Mouse (Mus musculus): ENCODE data around the gene 2010315B03Rik. TPM values are rescaled to one million over a fixed set of nuclear protein-coding genes. Genes with fewer than 3 reads are reported as not detected.

Gene 2010315B03Rik
- total RNA-seq (2012; rRNA removed) (5.4 and 6.1 TPM in 2 replicates), total RNA-seq (2014; rRNA removed) (10.1 and 13.5 TPM in 2 replicates), polyA plus RNA-seq (2012; ENCODE audit: insufficient read length, low read depth) (3.7 and 4.6 TPM in 2 replicates)

DNA sequence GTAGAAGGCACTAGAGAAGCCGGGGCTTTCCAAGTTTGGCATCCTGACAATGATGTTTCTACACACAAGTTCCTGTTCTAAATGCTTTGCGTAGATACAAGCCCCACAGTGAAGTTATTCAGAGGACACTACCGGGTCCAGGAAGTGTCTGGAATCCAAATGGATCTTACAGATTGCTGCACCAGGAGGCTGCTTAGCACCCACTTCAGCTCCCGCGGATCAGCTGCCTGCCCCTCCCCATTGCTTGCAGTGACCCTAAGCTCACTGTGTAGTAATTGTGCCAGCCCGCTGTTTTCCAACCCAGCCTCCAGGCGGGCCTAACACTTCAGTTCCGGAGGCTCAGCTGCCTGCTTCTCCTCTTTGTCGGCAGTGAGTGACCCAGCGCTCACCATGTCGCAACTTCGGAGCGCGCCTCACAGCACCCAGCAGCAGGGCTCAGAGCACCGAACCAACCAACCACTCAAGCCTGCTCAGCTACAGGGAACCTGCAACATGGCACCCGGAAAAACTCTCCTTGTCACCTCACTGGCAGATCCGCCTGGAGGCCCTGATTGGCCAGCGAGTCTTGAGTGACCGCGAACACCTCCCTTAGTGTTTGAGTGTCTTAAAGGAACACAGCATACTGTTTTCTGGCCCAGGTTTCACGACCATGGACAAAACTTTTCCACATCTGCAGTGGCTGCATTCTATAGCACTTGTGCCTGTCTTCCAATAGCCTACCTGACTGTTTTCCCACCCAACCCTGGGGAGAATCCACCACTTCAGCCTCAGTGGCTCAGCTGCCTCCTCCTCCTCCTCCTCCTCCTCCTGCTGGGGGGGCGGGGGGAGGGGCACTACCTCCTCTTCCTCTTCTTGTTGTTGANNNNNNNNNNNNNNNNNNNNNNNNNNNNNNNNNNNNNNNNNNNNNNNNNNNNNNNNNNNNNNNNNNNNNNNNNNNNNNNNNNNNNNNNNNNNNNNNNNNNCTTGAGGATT is at the start of gene 2010315B03Rik:
TSS of gene 2010315B03Rik (minus strand) at position 526 of the 972 bp plus-strand sequence.
- H3K79me2 ChIP-seq (replicated peaks; ENCODE audit: control insufficient read depth, extremely low read depth, insufficient read depth, poor library complexity, severe bottlenecking) = peaks cover 6% of the 10 kb centered on the region; the same call in 1 of the 2 replicates
- peaks cover 0 to 9% of the 10 kb centered on the region in 2 experiments for H3K36me3 ChIP-seq (replicated peaks in 1 of 2; ENCODE audit: control insufficient read depth in 1 of 2, insufficient read depth in 1 of 2, low read length in 1 of 2)
- peak within 1 kb of the TSS; percentile 86 for H3K9ac ChIP-seq (ENCODE audit: insufficient read depth, low read depth)
- H3K27ac ChIP-seq (ENCODE audit: insufficient read depth, low read depth) = peak within 1 kb of the TSS; percentile 95
- dilution Hi-C loops (cut with MboI; ENCODE audit: extremely low pct_ligation_motif_present, extremely low pct_unique_long_range_greater_than_20kb, low sequenced_read_pairs) = no loop called here
- H3K27me3 ChIP-seq (replicated peaks) = no peaks in the 10 kb centered on the region
- DNase-seq (ENCODE audit: extremely low read depth) = peak; percentile 90
- in situ Hi-C loops (cut with MboI; ENCODE audit: low pct_ligation_motif_present, low pct_unique_long_range_greater_than_20kb, low sequenced_read_pairs) = no loop called here
- H3K4me1 ChIP-seq (ENCODE audit: control insufficient read depth in 1 of 2, insufficient read depth in 2 of 2) = peaks cover 0 to 19% of the 10 kb centered on the region in 2 experiments; a peak in 2 of 4 replicates
- peak within 1 kb of the TSS; percentile 83 to 93 (median 91) for H3K4me3 ChIP-seq (replicated peaks in 1 of 3; ENCODE audit: low read depth in 2 of 3, low read length in 2 of 3, poor library complexity in 1 of 3)
- H3K4me2 ChIP-seq (ENCODE audit: insufficient read depth, low read depth, poor library complexity, severe bottlenecking) = peak within 1 kb of the TSS; percentile 96
- no peaks in the 10 kb centered on the region for H3K9me3 ChIP-seq (replicated peaks; ENCODE audit: low read length)
- TF ChIP-seq ZMIZ1 (IDR thresholded peaks at IDR 0.05; ENCODE audit: low read depth, low read length) (peak; percentile 86; the same call in 1 of the 2 replicates), MEF2A (IDR thresholded peaks at IDR 0.05; ENCODE audit: borderline replicate concordance, low read depth, low read length) (0 out of 2 replicates have a peak, but pooled peaks have one; percentile 37), ZKSCAN1 (IDR thresholded peaks at IDR 0.05; ENCODE audit: borderline replicate concordance, low read depth, low read length) (no peak), ZC3H11A (IDR thresholded peaks at IDR 0.05; ENCODE audit: low read depth, low read length) (no peak), CHD2 (IDR thresholded peaks at IDR 0.05; ENCODE audit: low read length) (peak; percentile 69), POLR2AphosphoS2 (IDR thresholded peaks at IDR 0.05; ENCODE audit: low read depth, low read length) (peak; percentile 56; the same call in 1 of the 2 replicates), ELF1 (IDR thresholded peaks at IDR 0.05; ENCODE audit: low read depth, low read length) (peak; percentile 83), RAD21 (IDR thresholded peaks at IDR 0.05; ENCODE audit: low read depth, low read length) (no peak), BHLHE40 (IDR thresholded peaks at IDR 0.05; ENCODE audit: low read depth, low read length) (no peak), MYC (IDR thresholded peaks at IDR 0.05; ENCODE audit: low read depth, low read length) (no peak), RCOR1 (conservative IDR thresholded peaks at IDR 0.05; ENCODE audit: low read depth, low read length) (no peak), NELFE (IDR thresholded peaks at IDR 0.05; ENCODE audit: low read depth, low read length) (peak; percentile 84), USF1 (IDR thresholded peaks at IDR 0.05; ENCODE audit: low read depth, low read length) (no peak), MXI1 (IDR thresholded peaks at IDR 0.05; ENCODE audit: low read depth, low read length) (0 out of 2 replicates have a peak, but pooled peaks have one; percentile 65), MAZ (IDR thresholded peaks at IDR 0.05; ENCODE audit: low read depth, low read length) (peak; percentile 44; the same call in 1 of the 2 replicates), KAT2A (IDR thresholded peaks at IDR 0.05; ENCODE audit: insufficient replicate concordance, low read length) (no peak), HCFC1 (IDR thresholded peaks at IDR 0.05; ENCODE audit: low read depth, low read length) (peak; percentile 72), MAX (IDR thresholded peaks at IDR 0.05; ENCODE audit: low read length) (0 out of 2 replicates have a peak, but pooled peaks have one; percentile 39), ETS1 (conservative IDR thresholded peaks at IDR 0.05; ENCODE audit: low read depth, low read length) (no peak), JUN (IDR thresholded peaks at IDR 0.05; ENCODE audit: insufficient read depth, low read depth, low read length) (no peak), GABPA (IDR thresholded peaks at IDR 0.05; ENCODE audit: insufficient replicate concordance, low read depth, low read length) (no peak), MAFK (IDR thresholded peaks at IDR 0.05; ENCODE audit: insufficient replicate concordance, low read length) (no peak), USF2 (conservative IDR thresholded peaks at IDR 0.05; ENCODE audit: low read depth, low read length) (no peak), POLR2A (IDR thresholded peaks at IDR 0.05; ENCODE audit: low read depth, low read length) (peak; percentile 87), PAX5 (IDR thresholded peaks at IDR 0.05; ENCODE audit: low read length) (no peak), TCF12 (IDR thresholded peaks at IDR 0.05; ENCODE audit: low read depth, low read length) (peak; percentile 62; the same call in 1 of the 2 replicates), EP300 (IDR thresholded peaks at IDR 0.05; ENCODE audit: low read length) (no peak), CTCF (conservative IDR thresholded peaks at IDR 0.05 in 1 of 2, IDR thresholded peaks at IDR 0.05 in 1 of 2; ENCODE audit: low read depth in 2 of 2, low read length in 2 of 2) (no peak), IRF4 (IDR thresholded peaks at IDR 0.05; ENCODE audit: low read depth, low read length) (no peak; the same call in 1 of the 2 replicates), E2F4 (IDR thresholded peaks at IDR 0.05; ENCODE audit: insufficient replicate concordance, low read depth, low read length) (0 out of 2 replicates have a peak, but pooled peaks have one; percentile 17), JUND (conservative IDR thresholded peaks at IDR 0.05; ENCODE audit: low read depth, low read length) (no peak), SIN3A (IDR thresholded peaks at IDR 0.05; ENCODE audit: low read length) (peak; percentile 91), NRF1 (IDR thresholded peaks at IDR 0.05; ENCODE audit: low read depth, low read length) (no peak; the same call in 1 of the 2 replicates), CHD1 (IDR thresholded peaks at IDR 0.05; ENCODE audit: low read depth, low read length) (no peak), TBP (conservative IDR thresholded peaks at IDR 0.05; ENCODE audit: low read depth, low read length) (peak; percentile 75; the same call in 1 of the 2 replicates), SMC3 (IDR thresholded peaks at IDR 0.05; ENCODE audit: low read depth, low read length) (no peak), ZNF384 (IDR thresholded peaks at IDR 0.05; ENCODE audit: low read depth, low read length) (no peak)

Data from CH12.LX (cell line).